Mouse (Mus musculus) spleen, adult 2 months (tissue): Measurements from ENCODE around the gene H2-Eb1. TPM values are rescaled to one million over a fixed set of nuclear protein-coding genes. Genes with fewer than 3 reads are reported as not detected.
A peak's percentile ranks its signal among the peaks of the same experiment; 100 is the strongest.

Experiments used
- DNase-seq, 2 experiments: peaks; one replicate each; pipeline versions ENCODE4 v3.0.0 to v3.0.0-alpha.2; 2012 to 2021; ENCODE audit warnings: low spot score in 2 of 2, low read depth in 1 of 2
- H3K27ac ChIP-seq: fragments of 200-500 bp; 2 replicates; pipeline ENCODE4 v1.5.1; 2012; ENCODE audit warnings: low read length, inconsistent platforms; ENCODE audit not compliant: insufficient read depth
- H3K27me3 ChIP-seq: fragments of 200-500 bp; 2 replicates; pipeline ENCODE4 v1.6.1; 2012; ENCODE audit warnings: mild to moderate bottlenecking, moderate library complexity, low read length, inconsistent platforms; ENCODE audit not compliant: control insufficient read depth, insufficient read depth
- H3K36me3 ChIP-seq: fragments of 200-500 bp; 2 replicates; pipeline ENCODE4 v1.6.1; 2012; ENCODE audit warnings: mild to moderate bottlenecking, low read length, inconsistent platforms; ENCODE audit not compliant: control insufficient read depth, insufficient read depth
- H3K4me1 ChIP-seq: fragments of 200-500 bp; 2 replicates; pipeline ENCODE4 v1.6.1; 2011; ENCODE audit warnings: inconsistent platforms; ENCODE audit not compliant: control insufficient read depth, insufficient read depth, insufficient read length
- H3K4me3 ChIP-seq: fragments of 200-500 bp; 2 replicates; pipeline ENCODE4 v1.5.1; 2011; ENCODE audit warnings: mild to moderate bottlenecking, inconsistent platforms; ENCODE audit not compliant: insufficient read depth, insufficient read length; ENCODE audit errors: extremely low read depth
- CTCF ChIP-seq: fragments of 200-500 bp; IDR thresholded peaks from 2 replicates; pipeline ENCODE4 v1.5.1; 2011; ENCODE audit warnings: mild to moderate bottlenecking, inconsistent platforms; ENCODE audit not compliant: insufficient read depth, insufficient read length, insufficient replicate concordance; ENCODE audit errors: extremely low read depth
- POLR2A ChIP-seq: fragments of 200-500 bp; IDR thresholded peaks from 2 replicates; pipeline ENCODE4 v1.6.1; 2011; ENCODE audit warnings: low read depth, low read length, inconsistent platforms
- WGBS: fragments of 180-500 bp; shearing (Covaris S2); methylation state at CpG from one replicate; pipeline ENCODE4 v1.1.7; 2018; 5-methylcytosine and 5-hydroxymethylcytosine counted together
- polyA plus RNA-seq: library from polyadenylated mRNA; depleted of rRNA; stranded (reverse); fragments of >200 nt; gene quantifications from 2 replicates; pipeline ENCODE4 v1.2.3, GENCODE M21; 2012

The H2-Eb1 gene
- polyA plus RNA-seq, 1 experiment, result 1,025 TPM

DNA sequence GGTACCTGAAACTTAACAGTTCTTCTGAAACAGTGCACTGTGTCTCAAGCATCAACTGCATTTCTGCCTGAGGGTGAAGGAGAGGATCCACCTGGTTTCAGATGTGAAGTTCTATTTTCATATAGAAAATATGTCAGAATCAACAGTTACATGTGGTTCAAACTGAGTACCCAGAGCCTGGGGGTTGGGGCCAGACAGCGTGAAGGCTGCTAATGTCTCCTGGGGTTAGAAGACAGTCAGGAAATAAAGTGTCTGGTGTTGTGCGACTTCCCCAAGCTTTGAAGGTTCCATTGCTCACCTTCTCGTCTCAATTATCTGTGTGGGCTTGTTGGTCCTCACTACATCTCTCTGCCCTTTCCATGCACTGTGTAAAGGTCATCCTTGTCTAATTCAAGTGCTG is 20.7 kb downstream of the H2-Eb1 start:
- TF ChIP-seq POLR2A, result no peak
- TF ChIP-seq CTCF, result no peak
- WGBS, result 35% methylated on average over 3 of the region's 3 CpGs
- Histone ChIP-seq H3K36me3 (no peaks in the 10 kb centered on the region; the same call in 1 of the 2 replicates), H3K27me3 (no peaks in the 10 kb centered on the region), H3K27ac (peak overlapping the region; percentile 78), H3K4me3 (peak overlapping the region; percentile 47), H3K4me1 (peaks cover 31% of the 10 kb centered on the region)
- no peak for DNase-seq

DNA sequence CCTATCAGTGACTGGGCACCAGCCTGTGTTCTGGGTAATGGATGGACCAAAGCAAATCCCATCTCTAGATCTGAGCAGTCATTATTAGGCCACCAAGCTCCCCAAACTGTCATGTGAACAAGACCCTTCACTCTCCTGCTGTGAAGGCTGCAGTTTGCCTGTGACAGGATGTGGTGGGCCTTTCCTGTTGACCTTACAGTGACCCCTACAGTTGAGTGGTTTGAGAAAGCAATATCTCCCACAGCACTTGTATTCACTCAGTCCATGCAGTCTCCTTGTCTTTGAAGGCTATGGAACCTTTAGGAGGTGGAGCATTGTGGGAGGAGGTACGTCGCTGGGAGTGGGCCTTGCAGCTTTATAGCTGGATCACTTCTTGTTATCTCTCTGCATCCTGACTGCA is 24.1 kb downstream of the H2-Eb1 start:
- H3K27me3 ChIP-seq, result no peaks in the 10 kb centered on the region
- peak overlapping the region; percentile 25; the same call in 1 of the 2 replicates for H3K4me3 ChIP-seq
- peaks cover 3% of the 10 kb centered on the region; the same call in 1 of the 2 replicates for H3K36me3 ChIP-seq
- 10% methylated on average over 2 of the region's 2 CpGs for WGBS
- peaks cover 31% of the 10 kb centered on the region for H3K4me1 ChIP-seq
- TF ChIP-seq CTCF (no peak), POLR2A (no peak)
- DNase-seq, result peak in 1 of 2 experiments; percentile 52
- peak overlapping the region; percentile 71 for H3K27ac ChIP-seq

DNA sequence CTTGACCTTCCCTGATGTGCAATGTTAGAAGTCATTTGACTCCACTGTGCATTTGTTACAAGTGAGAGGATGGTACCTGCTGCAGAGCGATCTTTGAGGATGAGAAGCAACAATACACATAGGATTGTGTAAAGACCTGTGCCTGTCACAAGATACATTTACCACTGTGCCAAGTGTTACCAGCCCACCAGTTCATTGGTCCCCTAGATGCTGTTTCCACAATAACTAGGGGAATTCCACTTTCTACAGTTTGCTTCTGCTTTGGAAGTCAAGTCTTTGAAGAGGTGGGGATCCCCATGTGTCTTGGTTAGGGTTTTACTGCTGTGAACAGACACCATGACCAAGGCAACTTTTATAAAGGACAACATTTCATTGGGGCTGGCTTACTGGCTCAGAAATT is 25.5 kb downstream of the H2-Eb1 start:
- 88% methylated on average over 1 of the region's 1 CpGs for WGBS
- no peak for DNase-seq
- no peaks in the 10 kb centered on the region for H3K27me3 ChIP-seq
- H3K36me3 ChIP-seq, result peaks cover 3% of the 10 kb centered on the region; the same call in 1 of the 2 replicates
- TF ChIP-seq CTCF (no peak), POLR2A (no peak)
- peak overlapping the region; percentile 6; the same call in 1 of the 2 replicates for H3K27ac ChIP-seq
- H3K4me3 ChIP-seq, result no peak overlapping the region
- peaks cover 25% of the 10 kb centered on the region for H3K4me1 ChIP-seq

DNA sequence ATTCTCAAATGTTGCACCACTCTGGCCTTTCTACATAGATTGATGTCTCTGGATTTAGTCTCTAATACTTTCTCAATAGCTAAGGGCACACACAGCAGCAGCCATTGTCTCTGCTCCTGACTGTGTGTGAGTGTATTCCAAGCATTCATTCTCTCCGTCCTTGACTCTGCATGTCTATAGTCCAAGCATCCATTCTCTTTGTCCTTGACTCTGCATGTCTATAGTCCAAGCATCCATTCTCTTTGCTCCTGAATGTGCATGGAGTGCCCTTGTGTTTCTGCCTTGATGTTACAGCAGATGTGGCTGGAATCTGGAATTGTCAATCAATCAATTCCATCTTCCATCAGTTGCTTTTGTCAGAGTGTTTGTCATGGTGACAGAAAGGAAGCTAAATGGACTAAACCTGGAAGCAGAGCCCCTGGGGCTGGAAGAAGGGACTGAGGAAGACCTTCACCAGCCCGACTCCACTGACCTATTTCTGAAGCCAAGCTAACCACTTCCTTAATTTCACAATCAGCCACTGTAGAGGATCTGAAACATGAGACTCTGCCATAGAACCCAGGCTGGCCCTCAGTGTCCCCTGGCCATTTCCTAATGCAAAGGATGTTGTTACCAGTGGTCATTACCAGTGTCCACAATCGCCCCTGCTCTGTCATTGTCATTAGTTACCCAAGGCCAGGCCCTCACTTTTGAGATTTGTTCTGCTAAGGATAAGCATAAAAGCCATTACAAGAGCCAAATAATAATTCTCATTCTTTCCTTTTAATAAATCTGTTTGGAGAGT is 35.1 kb downstream of the H2-Eb1 start:
- DNase-seq, result no peak
- no peak overlapping the region for H3K4me3 ChIP-seq
- no peaks in the 10 kb centered on the region for H3K27me3 ChIP-seq
- no peak overlapping the region for H3K27ac ChIP-seq
- peaks cover 16% of the 10 kb centered on the region; the same call in 1 of the 2 replicates for H3K4me1 ChIP-seq
- H3K36me3 ChIP-seq, result no peaks in the 10 kb centered on the region; the same call in 1 of the 2 replicates
- 34% methylated on average over 3 of the region's 3 CpGs for WGBS
- TF ChIP-seq POLR2A (no peak), CTCF (no peak)

DNA sequence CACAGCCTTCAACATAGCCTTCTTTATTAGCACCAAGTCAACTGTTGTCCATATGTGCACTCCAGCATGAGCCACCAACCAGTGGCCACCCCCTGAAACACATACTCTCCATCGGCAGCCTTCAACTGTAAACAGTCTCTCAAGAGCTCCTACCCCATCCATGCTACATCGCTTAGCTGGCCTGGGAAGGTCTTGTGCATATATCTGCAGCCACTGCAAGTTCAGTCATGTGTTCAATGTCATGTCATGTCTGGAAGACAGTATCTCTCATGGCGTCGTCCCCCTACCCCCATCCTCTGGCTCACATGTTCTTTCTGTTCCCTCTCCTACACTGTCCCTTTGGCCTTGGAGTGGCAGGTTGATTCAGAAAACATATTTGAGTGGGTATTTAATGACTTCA is 39.2 kb downstream of the H2-Eb1 start:
- no peak for DNase-seq
- H3K27ac ChIP-seq, result no peak overlapping the region
- 90% methylated on average over 4 of the region's 4 CpGs for WGBS
- no peaks in the 10 kb centered on the region for H3K27me3 ChIP-seq
- no peak overlapping the region for H3K4me3 ChIP-seq
- TF ChIP-seq CTCF (no peak), POLR2A (no peak)
- no peaks in the 10 kb centered on the region for H3K36me3 ChIP-seq
- peaks cover 34% of the 10 kb centered on the region; the same call in 1 of the 2 replicates for H3K4me1 ChIP-seq

DNA sequence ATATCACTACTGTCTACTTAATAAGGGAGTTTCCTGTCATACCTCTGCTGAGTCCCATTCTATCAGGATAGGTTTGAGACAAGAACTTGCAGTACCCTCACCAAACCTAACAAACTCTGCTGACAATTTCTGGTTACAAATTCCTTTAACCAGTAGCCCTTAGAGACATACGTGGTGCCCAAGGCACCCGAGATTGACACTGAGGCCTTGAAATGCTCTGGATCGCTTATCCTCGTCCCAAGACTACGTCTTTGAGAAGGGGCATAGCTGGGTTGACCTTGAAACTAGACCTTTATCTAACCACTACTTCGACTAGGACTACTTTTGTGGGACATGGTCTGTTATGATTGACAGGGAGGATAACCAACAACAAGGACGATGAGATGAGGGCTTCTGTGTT is 39.8 kb downstream of the H2-Eb1 start:
- no peaks in the 10 kb centered on the region for H3K36me3 ChIP-seq
- TF ChIP-seq POLR2A (no peak), CTCF (no peak)
- H3K4me3 ChIP-seq, result no peak overlapping the region
- no peak for DNase-seq
- H3K4me1 ChIP-seq, result peaks cover 34% of the 10 kb centered on the region; the same call in 1 of the 2 replicates
- no peak overlapping the region; the same call in 1 of the 2 replicates for H3K27ac ChIP-seq
- 89% methylated on average over 7 of the region's 7 CpGs for WGBS
- no peaks in the 10 kb centered on the region for H3K27me3 ChIP-seq

DNA sequence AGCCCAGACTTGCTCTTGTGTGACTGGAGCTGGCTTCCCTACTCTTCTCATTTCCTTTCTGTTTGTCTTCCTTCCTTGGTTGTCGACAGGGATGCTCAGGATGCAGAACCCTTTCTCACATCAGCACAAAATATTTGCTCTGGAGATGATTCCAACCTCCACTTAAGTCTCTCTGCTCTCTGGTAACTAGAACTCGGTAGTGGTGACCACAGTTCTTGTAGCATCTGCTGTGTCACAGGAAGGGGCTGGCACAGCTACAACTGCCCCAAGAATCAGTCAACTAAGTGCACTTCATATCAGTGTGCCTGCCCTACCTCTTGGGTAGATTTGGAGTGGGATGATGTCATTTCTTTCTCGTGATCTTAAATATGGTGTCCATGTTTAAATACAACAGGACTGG is 40.4 kb downstream of the H2-Eb1 start:
- Histone ChIP-seq H3K27me3 (no peaks in the 10 kb centered on the region), H3K4me1 (peaks cover 33% of the 10 kb centered on the region; the same call in 1 of the 2 replicates), H3K4me3 (no peak overlapping the region), H3K27ac (peak overlapping the region; percentile 98), H3K36me3 (no peaks in the 10 kb centered on the region)
- 16% methylated on average over 3 of the region's 3 CpGs for WGBS
- TF ChIP-seq CTCF (no peak), POLR2A (no peak)
- DNase-seq, result no peak
